Mouse (Mus musculus): Measurements from ENCODE around the gene Gm28048. TPM values are rescaled to one million over a fixed set of nuclear protein-coding genes. Genes with fewer than 3 reads are reported as not detected.

Gm28048 gene
- polyA plus RNA-seq, 1 experiment from 2014 or later = 15.8 TPM

DNA sequence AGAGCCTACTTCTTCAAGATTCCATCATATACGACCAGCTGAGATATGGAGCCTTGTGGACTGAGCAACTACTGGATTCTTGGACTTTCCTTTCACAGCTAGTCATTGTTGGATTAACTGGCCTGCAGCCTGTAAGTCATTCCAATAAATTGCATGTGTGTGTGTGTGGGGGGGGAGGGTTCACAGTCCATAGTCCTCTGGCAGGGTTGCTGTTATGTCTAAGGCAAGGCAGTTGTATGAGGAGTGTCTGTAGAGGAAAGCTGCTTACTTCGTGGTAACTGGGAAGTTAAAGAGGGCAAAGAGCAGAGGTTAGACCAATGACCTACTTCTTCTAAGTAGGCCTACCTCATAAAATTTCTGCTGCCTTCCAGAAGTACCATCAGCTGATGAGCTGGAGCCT is 98.2 kb downstream of the Gm28048 start:
- no peak overlapping the region for H3K9ac ChIP-seq (ENCODE audit: low read depth, low read length)
- 0 out of 2 replicates have a peak, but pooled peaks cover 10% of the 10 kb centered on the region for H3K4me1 ChIP-seq (replicated peaks; ENCODE audit: control insufficient read depth, insufficient read depth, low read length)
- no peaks in the 10 kb centered on the region for H3K27me3 ChIP-seq (replicated peaks; ENCODE audit: control insufficient read depth, insufficient read depth, low read length)
- H3K4me3 ChIP-seq (ENCODE audit: low read depth, low read length) = no peak overlapping the region
- peak; percentile 96 for ATAC-seq
- no peaks in the 10 kb centered on the region for H3K36me3 ChIP-seq (ENCODE audit: control insufficient read depth, insufficient read depth)
- 35% methylated on average over 2 of the region's 2 CpGs for WGBS
- TF ChIP-seq CTCF (IDR thresholded peaks at IDR 0.05; ENCODE audit: low read depth) = no peak
- H3K4me2 ChIP-seq (replicated peaks; ENCODE audit: low read depth) = no peak overlapping the region
- no peaks in the 10 kb centered on the region for H3K9me3 ChIP-seq (ENCODE audit: control insufficient read depth)
- peak overlapping the region; percentile 73; the same call in 1 of the 2 replicates for H3K27ac ChIP-seq (ENCODE audit: low read depth, low read length)

- Histone ChIP-seq H3K9me3 (ENCODE audit: control insufficient read depth) (no peaks in the 10 kb centered on the region), H3K4me3 (ENCODE audit: low read depth, low read length) (no peak overlapping the region), H3K36me3 (ENCODE audit: control insufficient read depth, insufficient read depth) (no peaks in the 10 kb centered on the region), H3K27me3 (replicated peaks; ENCODE audit: control insufficient read depth, insufficient read depth, low read length) (no peaks in the 10 kb centered on the region), H3K9ac (ENCODE audit: low read depth, low read length) (no peak overlapping the region), H3K27ac (ENCODE audit: low read depth, low read length) (peak overlapping the region; percentile 36; the same call in 1 of the 2 replicates), H3K4me2 (replicated peaks; ENCODE audit: low read depth) (no peak overlapping the region), H3K4me1 (replicated peaks; ENCODE audit: control insufficient read depth, insufficient read depth, low read length) (0 out of 2 replicates have a peak, but pooled peaks cover 10% of the 10 kb centered on the region)
- TF ChIP-seq CTCF (IDR thresholded peaks at IDR 0.05; ENCODE audit: low read depth) = no peak
- ATAC-seq = 0 out of 2 replicates have a peak, but pooled peaks have one; percentile 11
Measured at GRCm38 (mm10) chr11:22882926-22883325, 99.0 kb downstream of the Gm28048 start.

DNA sequence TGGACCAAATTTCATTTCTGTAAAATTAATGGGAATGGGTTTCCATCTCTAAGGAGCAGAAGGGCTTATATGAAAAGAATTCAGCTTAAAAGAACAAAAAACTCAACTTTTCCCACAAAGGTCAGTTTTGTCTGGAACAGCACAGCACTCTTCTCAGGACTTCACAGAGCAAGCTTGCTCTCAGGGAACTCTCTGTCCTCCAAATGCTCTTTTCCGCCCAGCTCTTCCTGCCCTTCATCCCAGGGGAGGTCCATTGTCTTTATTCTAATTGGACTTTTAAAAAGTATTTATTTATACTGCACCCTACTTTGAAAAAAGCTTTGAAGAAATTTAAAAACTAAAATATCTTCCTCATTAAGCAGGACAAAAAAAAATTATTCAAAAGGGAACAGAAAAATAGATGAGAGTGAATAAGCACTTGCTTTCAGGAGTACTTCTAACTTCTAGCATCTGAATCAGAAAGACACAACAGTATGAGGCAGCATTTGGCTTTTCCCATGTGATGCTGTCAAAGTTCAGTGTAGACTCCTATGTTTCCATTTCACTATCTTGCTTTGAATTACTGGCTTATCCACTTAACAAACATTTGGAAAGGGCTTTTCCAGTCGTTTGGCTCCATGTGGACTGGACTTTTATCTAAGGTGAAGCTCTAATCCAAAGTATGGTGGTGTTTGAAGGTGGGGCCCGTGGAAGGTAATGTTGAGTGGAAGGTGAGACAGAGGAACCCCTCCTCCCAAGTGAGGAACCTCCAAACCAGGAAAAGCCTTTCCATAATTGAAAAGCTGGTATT is 101.3 kb downstream of the Gm28048 start:
- Histone ChIP-seq H3K36me3 (ENCODE audit: control insufficient read depth, insufficient read depth) (no peaks in the 10 kb centered on the region), H3K9me3 (ENCODE audit: control insufficient read depth) (no peaks in the 10 kb centered on the region), H3K9ac (ENCODE audit: low read depth, low read length) (no peak overlapping the region), H3K27ac (ENCODE audit: low read depth, low read length) (no peak overlapping the region), H3K4me2 (replicated peaks; ENCODE audit: low read depth) (no peak overlapping the region), H3K27me3 (replicated peaks; ENCODE audit: control insufficient read depth, insufficient read depth, low read length) (no peaks in the 10 kb centered on the region), H3K4me3 (ENCODE audit: low read depth, low read length) (no peak overlapping the region), H3K4me1 (replicated peaks; ENCODE audit: control insufficient read depth, insufficient read depth, low read length) (0 out of 2 replicates have a peak, but pooled peaks cover 10% of the 10 kb centered on the region)
- WGBS = 53% methylated on average over 3 of the region's 3 CpGs
- no peak for TF ChIP-seq CTCF (IDR thresholded peaks at IDR 0.05; ENCODE audit: low read depth)
- no peak for ATAC-seq

DNA sequence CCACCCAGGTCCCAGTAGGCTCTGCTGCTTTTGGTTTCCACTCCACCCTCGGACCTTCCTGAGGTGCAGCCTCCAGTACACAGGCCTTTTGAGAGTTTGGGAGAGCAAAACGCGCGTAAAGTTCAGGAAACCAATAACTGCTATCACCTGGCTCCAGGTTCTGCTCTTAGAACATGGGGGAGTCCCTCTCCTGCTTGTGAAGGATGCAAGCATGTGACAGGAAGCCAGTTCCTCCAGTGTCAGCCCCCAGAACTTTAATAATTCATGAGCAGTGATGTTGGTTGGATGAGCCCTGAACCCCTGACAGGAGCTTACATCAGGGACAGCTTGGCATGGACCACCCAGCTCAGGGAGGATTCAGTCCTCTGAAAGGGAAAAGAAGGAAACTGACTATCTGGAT is 102.2 kb downstream of the Gm28048 start:
- no peaks in the 10 kb centered on the region for H3K27me3 ChIP-seq (replicated peaks; ENCODE audit: control insufficient read depth, insufficient read depth, low read length)
- no peak for ATAC-seq
- no peak for TF ChIP-seq CTCF (IDR thresholded peaks at IDR 0.05; ENCODE audit: low read depth)

DNA sequence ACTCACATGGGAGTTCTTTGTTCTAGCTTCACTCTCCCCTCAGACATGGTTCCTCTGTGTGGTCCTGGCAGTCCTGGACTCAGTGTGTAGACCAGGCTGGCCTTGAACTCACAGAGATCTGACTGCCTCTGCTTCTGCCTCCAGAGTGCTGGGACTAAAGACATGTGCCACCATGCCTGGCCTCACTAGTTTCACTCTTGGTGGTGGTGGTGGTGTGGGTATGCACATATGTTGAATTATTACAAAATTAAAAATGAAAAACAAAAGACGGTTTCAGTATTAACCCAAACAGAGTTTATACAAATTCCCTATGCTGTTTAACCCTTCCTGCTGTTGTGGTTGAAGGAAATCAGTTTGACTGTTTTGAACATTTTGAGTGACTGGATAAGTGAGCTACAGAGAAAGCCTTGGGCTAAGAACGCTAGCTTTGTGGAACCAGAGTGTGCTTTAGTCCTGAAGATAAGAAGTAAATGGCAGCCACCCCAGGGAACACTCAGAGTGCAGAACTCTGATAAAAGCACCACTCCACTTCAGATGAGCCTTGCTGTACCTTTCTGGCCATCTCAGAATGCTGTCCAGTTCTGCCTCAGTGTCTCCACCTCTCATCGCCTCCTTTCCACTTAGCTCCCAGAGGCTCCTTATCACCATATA is 105.1 kb downstream of the Gm28048 start:
- no peaks in the 10 kb centered on the region for H3K9me3 ChIP-seq (ENCODE audit: control insufficient read depth)
- H3K27ac ChIP-seq (ENCODE audit: low read depth, low read length) = no peak overlapping the region
- no peaks in the 10 kb centered on the region for H3K27me3 ChIP-seq (replicated peaks; ENCODE audit: control insufficient read depth, insufficient read depth, low read length)
- H3K4me2 ChIP-seq (replicated peaks; ENCODE audit: low read depth) = no peak overlapping the region
- H3K9ac ChIP-seq (ENCODE audit: low read depth, low read length) = no peak overlapping the region
- no peak for ATAC-seq
- H3K4me3 ChIP-seq (ENCODE audit: low read depth, low read length) = no peak overlapping the region
- 0 out of 2 replicates have a peak, but pooled peaks cover 10% of the 10 kb centered on the region for H3K4me1 ChIP-seq (replicated peaks; ENCODE audit: control insufficient read depth, insufficient read depth, low read length)
- TF ChIP-seq CTCF (IDR thresholded peaks at IDR 0.05; ENCODE audit: low read depth) = no peak
- WGBS = 77% methylated on average over 3 of the region's 3 CpGs
- no peaks in the 10 kb centered on the region for H3K36me3 ChIP-seq (ENCODE audit: control insufficient read depth, insufficient read depth)

More for the DNA sequence above, 102.2 kb downstream of the Gm28048 start:
- no peak overlapping the region for H3K9ac ChIP-seq (ENCODE audit: low read depth, low read length)
- WGBS = 79% methylated on average over 4 of the region's 4 CpGs
- H3K9me3 ChIP-seq (ENCODE audit: control insufficient read depth) = no peaks in the 10 kb centered on the region
- no peaks in the 10 kb centered on the region for H3K36me3 ChIP-seq (ENCODE audit: control insufficient read depth, insufficient read depth)
- no peak overlapping the region for H3K27ac ChIP-seq (ENCODE audit: low read depth, low read length)
- 0 out of 2 replicates have a peak, but pooled peaks cover 10% of the 10 kb centered on the region for H3K4me1 ChIP-seq (replicated peaks; ENCODE audit: control insufficient read depth, insufficient read depth, low read length)
- H3K4me3 ChIP-seq (ENCODE audit: low read depth, low read length) = no peak overlapping the region
- H3K4me2 ChIP-seq (replicated peaks; ENCODE audit: low read depth) = no peak overlapping the region

- WGBS = 89% methylated on average over 4 of the region's 4 CpGs
- ATAC-seq = no peak
Measured at GRCm38 (mm10) chr11:22875279-22875678, 106.6 kb downstream of the Gm28048 start.

More at GRCm38 (mm10) chr11:22875279-22875678, 106.6 kb downstream of the Gm28048 start:
- no peaks in the 10 kb centered on the region for H3K36me3 ChIP-seq (ENCODE audit: control insufficient read depth, insufficient read depth)
- no peak for TF ChIP-seq CTCF (IDR thresholded peaks at IDR 0.05; ENCODE audit: low read depth)
- H3K27me3 ChIP-seq (replicated peaks; ENCODE audit: control insufficient read depth, insufficient read depth, low read length) = no peaks in the 10 kb centered on the region
- no peak overlapping the region for H3K4me2 ChIP-seq (replicated peaks; ENCODE audit: low read depth)
- H3K9me3 ChIP-seq (ENCODE audit: control insufficient read depth) = no peaks in the 10 kb centered on the region
- H3K4me1 ChIP-seq (replicated peaks; ENCODE audit: control insufficient read depth, insufficient read depth, low read length) = 0 out of 2 replicates have a peak, but pooled peaks cover 4% of the 10 kb centered on the region
- no peak overlapping the region for H3K27ac ChIP-seq (ENCODE audit: low read depth, low read length)
- no peak overlapping the region for H3K4me3 ChIP-seq (ENCODE audit: low read depth, low read length)
- no peak overlapping the region for H3K9ac ChIP-seq (ENCODE audit: low read depth, low read length)

Measured in intestine, postnatal 0 days (tissue).